Mouse (Mus musculus) spleen, adult 2 months (tissue): ENCODE data around the gene Zdhhc18.

Experiments
- CTCF ChIP-seq: fragments of 200-500 bp; IDR thresholded peaks from 2 replicates; pipeline ENCODE4 v1.5.1; 2011; ENCODE audit warnings: mild to moderate bottlenecking, inconsistent platforms; ENCODE audit not compliant: insufficient read depth, insufficient read length, insufficient replicate concordance; ENCODE audit errors: extremely low read depth
- POLR2A ChIP-seq: fragments of 200-500 bp; IDR thresholded peaks from 2 replicates; pipeline ENCODE4 v1.6.1; 2011; ENCODE audit warnings: low read depth, low read length, inconsistent platforms

DNA sequence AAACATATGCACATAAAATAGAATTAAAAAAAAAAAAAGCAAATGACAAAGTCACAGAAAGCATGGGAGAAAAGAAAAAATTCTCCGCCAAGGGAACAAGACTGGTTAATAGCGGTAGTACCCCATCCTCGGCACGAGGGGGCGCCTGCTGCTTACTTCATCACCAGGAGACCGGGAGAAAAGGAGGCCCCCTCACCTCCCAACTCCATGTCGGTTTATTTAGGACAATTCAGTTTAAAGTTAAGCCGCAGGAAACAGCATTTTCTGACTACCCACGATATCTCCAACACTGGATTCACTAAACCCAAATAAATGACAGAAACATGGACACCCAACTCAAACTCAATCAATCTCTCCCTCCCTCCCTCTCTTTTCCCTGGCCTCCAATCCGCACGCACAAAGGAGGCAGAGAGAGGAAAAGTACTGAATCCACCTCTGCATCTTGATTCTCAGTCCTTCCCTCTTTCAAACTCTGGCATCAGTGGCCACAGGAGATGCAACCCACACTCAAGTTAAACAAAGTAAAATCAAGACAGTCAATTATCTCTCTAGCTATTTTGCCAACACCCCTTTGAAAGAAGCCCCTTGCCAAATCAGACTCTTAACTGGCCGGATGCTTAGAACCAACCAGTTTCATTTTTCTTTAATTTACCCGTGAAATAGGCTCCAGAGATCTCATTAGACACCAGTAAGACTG, 21.4 kb upstream of the Zdhhc18 start:
- TF ChIP-seq POLR2A: no peak
- TF ChIP-seq CTCF: peak; percentile 92
